Mouse (Mus musculus) frontal cortex, adult 2 months (tissue): ENCODE data around the gene Mfrp. TPM values are rescaled to one million over a fixed set of nuclear protein-coding genes. Genes with fewer than 3 reads are reported as not detected.
A peak's percentile ranks its signal among the peaks of the same experiment; 100 is the strongest.

Experiments used
- DNase-seq, 2 experiments: peaks; one replicate each; pipeline ENCODE4 v3.0.0; 2022; ENCODE audit warnings: low spot score in 1 of 2; ENCODE audit errors: extremely low spot score in 1 of 2
- polyA plus RNA-seq: library from polyadenylated mRNA; depleted of rRNA; stranded (reverse); fragments of >200 nt; gene quantifications from 2 replicates; pipeline ENCODE4 v1.2.3, GENCODE M21; 2012; rRNA removed

Mfrp gene
- polyA plus RNA-seq = 0.14 and 0.21 TPM in 2 replicates

- no peak for DNase-seq
Measured at GRCm38 (mm10) chr9:44101490-44101889, at the start of gene Mfrp. TSS of gene Mfrp (plus strand) at chr9:44101729.

- no peak for DNase-seq
Measured at GRCm38 (mm10) chr9:44052855-44053254, 48.7 kb upstream of the Mfrp start.

DNA sequence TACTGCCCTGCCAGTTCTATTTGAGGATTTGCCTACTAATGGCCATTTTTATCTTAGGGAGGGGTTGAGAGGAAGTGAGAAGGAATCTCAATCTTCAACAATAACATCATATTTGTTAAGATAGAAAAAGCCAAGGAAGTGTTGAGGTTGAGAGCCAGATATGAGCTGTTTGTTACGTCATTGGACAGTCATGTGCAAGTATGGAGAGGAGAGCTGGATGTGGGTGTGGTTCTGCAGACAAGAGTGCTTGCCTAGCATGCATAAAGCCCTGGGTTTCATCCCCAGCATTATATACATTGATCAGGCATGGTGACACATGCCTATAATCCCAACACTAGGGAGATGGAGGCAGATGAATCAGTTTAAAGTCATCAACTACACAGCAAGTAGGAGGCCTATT is 47.6 kb upstream of the Mfrp start:
- DNase-seq = no peak

- no peak for DNase-seq
Measured at GRCm38 (mm10) chr9:44058606-44059005, 42.9 kb upstream of the Mfrp start.

GRCm38 (mm10) chr9:44065177-44065576 is 36.4 kb upstream of the Mfrp start:
- DNase-seq = no peak

- peak; percentile 100 for DNase-seq
Measured at GRCm38 (mm10) chr9:44066785-44067225, 34.7 kb upstream of the Mfrp start, which contains the start of gene Usp2. TSS of gene Usp2 (plus strand) at chr9:44067021.

DNA sequence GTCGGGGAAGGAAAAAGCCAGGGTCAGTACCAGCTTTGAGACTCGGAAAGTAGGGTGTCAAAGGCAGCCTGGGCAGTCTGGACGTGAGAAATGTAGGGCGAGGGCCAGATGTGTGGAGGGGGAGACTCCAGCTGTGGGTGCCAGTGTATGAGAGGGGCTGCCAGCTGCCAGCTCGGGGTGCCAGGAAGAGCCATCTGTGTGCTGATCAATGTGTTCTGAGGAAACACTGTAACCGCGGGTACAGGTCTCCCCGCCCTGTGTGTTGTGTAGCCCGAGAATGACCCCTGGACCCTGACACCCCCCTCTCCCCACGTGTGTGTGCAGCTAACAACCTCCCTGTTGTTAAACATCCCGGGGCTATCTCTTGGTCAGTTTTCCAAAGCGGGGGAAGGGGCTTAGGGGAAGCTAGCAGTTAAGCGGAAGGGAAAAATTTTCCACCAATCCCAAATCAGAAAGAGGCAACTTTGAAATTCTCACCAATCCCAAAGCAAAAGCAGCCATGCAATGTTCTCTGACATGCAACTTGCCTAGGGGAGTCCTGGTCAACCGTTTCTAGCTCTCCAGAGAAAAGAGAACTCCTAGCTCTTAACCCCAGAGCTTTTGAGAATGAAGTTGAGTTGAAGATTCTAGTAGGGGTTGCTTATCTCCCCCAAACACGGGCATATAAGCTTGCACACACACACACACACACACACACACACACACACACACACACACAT is 34.1 kb upstream of the Mfrp start:
- no peak for DNase-seq

GRCm38 (mm10) chr9:44067960-44068330 is 33.6 kb upstream of the Mfrp start:
- DNase-seq = peak in 1 of 2 experiments; percentile 7

DNA sequence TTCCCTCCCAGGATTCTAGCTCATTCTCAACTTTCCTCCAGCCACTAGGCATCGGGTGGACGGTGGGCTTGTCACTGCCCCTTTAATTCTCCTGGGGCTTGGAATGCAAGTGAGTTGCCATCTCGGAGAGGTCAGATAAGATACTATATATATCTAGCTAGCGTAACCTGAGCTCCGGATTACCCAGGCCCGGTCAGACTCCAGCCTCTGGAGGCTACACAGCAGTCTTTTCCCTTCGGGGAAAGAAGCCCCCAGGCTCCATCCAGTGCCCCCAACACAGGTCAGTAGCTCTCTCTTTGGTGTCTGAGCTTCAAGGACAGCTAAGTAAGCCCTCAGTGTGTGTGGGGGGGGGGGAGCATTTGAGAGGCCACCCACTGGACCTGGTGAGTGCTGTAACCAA is 32.3 kb upstream of the Mfrp start:
- no peak for DNase-seq

DNA sequence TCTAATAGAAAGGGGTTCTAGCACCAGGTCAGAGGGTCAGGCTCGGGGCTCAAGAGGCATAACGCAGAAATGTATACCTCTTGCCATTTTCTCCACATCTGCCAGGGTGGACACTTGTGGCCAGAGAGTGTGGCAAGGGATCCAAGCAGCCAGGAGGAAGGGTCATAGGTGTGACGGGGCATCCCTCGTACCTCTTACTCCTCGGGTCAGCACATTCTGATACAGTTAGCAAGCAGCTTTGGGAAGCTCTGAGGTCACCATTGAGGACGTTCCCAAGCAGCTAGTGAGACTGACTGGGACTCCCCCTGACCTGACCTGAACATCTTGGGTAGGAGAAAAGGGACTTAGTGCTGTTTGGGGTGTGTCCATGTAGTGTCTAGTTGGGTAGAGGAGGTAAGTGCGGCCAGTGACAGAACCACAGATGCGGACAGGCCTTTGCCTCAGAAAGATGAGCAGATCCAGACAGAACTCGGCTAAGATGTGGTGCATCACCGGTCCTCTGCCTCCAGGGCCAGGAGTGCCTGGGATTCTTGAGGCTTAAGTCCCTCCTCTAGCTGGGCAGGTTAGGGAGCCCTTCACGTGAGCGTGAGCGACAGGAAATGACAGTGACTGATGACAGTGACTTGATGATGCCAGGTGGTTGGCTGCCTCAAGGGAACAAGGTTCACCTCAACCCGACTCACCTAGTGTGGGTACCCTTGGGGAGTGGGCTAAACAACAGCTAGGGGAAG is 31.3 kb upstream of the Mfrp start:
- no peak for DNase-seq

- DNase-seq = no peak
Measured at GRCm38 (mm10) chr9:44070844-44071231, 30.7 kb upstream of the Mfrp start.

DNA sequence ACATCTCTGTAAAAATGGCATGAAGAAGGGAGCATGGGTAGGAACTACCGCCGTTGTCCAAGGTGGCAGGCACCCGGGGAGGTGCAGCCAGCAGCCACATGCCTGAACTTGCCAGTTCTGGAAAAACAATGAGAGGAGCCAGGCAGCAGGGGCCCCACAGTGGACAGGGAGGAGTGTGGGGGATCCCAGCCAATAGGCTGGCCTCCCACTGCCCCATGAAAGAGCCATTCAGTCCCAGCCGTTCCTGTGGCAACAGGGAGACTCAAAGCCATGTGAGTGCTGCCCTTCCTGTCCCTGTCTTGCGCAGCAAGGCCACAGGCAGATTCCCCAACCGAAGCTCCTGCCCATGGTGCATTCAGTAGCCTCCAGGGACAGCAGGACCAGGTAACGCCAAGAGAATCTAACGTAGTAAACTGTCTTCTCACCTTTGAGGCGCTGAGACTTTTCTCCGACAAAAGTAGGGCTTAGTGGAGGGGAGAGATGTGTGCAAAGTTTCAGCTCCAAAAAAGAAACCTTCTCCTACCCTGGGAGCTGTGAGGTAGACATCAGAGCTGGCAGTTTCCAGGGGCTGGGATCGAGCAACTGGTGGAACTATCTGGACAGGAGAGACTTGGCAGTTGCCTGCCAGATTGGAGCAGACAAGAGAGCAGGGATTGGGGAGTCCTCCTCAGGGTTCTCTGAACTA is 29.5 kb upstream of the Mfrp start:
- DNase-seq = peak in 1 of 2 experiments; percentile 32

DNA sequence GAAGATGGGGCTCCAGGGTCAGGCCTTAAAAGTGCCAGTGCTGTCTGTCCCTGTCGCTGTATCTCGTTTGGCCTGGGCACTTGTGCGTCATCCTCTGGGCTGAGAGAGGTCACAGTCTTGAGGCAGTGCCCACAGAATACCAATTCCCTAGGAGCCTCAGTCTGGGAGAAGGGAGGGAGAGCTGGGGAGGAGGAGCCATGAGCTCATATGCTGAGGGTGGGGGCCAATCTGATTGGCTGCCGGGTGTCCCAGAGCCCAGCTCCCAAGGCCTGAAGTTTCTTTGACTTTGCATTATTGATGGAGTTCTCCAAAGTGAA is 29.0 kb upstream of the Mfrp start:
- peak in 1 of 2 experiments; percentile 36 for DNase-seq

DNA sequence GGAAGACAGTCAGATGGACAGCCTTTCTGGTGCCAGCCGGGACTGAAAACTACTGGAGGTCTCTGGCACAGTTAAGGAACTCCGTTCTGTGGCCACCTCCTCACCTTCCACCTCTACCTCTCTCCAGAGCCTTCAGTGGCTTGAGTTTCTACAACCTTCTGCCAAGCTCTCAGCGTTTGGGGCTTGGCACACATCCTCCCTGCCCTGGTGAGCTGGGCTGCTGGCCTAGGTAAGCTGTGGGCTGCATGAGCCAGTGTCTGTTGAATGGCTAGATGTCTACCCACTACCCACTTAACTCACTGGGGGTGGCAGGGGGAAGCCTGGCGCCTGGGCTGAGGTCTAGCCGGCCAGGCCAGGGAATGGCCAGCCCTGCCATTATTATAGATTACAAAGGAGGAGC is 28.4 kb upstream of the Mfrp start:
- no peak for DNase-seq

- DNase-seq = no peak
Measured at GRCm38 (mm10) chr9:44074395-44075275, 26.9 kb upstream of the Mfrp start.

DNA sequence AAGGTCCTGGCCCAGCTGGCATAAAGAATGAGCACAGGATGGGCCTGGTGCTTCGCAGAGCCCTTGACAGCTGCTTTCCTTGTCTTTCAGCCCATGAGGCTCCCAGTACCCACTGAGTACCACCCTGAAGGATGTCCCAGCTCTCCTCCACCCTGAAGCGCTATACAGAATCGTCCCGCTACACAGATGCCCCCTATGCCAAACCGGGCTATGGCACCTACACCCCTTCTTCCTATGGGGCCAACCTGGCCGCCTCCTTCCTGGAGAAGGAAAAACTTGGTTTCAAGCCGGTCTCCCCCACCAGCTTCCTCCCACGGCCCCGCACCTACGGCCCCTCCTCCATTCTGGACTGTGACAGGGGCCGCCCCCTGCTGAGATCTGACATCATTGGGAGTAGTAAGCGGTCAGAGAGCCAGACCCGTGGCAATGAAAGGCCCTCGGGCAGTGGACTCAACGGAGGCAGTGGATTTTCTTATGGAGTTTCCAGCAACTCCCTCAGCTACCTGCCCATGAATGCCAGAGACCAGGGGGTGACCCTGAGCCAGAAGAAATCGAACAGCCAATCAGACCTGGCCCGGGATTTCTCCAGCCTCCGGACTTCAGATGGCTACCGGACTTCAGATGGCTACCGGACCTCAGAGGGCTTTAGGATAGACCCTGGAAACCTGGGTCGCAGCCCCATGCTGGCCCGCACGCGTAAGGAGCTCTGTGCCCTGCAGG is 26.1 kb upstream of the Mfrp start:
- DNase-seq = no peak

GRCm38 (mm10) chr9:44075996-44076763 is 25.3 kb upstream of the Mfrp start:
- no peak for DNase-seq

DNA sequence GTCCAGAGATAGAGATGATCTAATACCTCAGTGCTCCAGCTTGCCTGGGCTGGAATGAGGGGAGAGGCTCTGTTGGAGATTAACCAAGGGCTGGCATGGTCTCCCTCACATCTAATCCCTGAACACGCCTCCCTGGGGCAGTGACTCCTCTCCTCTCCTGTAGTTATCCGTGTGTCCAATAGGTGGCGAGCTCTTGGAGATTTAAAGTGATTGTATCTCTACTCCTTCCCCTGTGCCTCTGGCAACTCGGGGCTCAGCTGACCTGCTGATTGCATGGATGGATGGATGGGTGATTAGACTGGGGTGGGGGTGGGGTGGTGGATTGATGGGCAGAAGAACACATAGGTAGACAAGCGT is 24.8 kb upstream of the Mfrp start:
- peak in 1 of 2 experiments; percentile 82 for DNase-seq

- no peak for DNase-seq
Measured at GRCm38 (mm10) chr9:44077266-44077910, 24.1 kb upstream of the Mfrp start.
